Mouse (Mus musculus) layer of hippocampus, postnatal 36 days (tissue): Measurements from ENCODE around the gene Mfn2. TPM values are rescaled to one million over a fixed set of nuclear protein-coding genes. Genes with fewer than 3 reads are reported as not detected.
A peak's percentile ranks its signal among the peaks of the same experiment; 100 is the strongest.

Experiments
- DNase-seq, 2 experiments: peaks; one replicate each; pipeline ENCODE4 v3.0.0; 2022
- total RNA-seq, 2 experiments: library from RNA; stranded (reverse); gene quantifications; 2 replicates each; pipeline ENCODE4 v1.2.3; 2021

The Mfn2 gene
- total RNA-seq, 2 experiments from 2014 or later = 174 to 194 TPM

- DNase-seq = no peak
These were observed 5.0 kb upstream of the Mfn2 start for GRCm38 (mm10) chr4:147909486-147909885.

- DNase-seq = no peak
These were observed 1.7 kb upstream of the Mfn2 start for GRCm38 (mm10) chr4:147906230-147906629.

GRCm38 (mm10) chr4:147905090-147905659, 671 bp upstream of the Mfn2 start:
- peak in 1 of 2 experiments; percentile 21 for DNase-seq

- DNase-seq = no peak
These were observed 903 bp downstream of the Mfn2 start for GRCm38 (mm10) chr4:147903601-147904000.

GRCm38 (mm10) chr4:147902906-147903500, 1.5 kb downstream of the Mfn2 start:
- no peak for DNase-seq

GRCm38 (mm10) chr4:147900452-147900851, 4.1 kb downstream of the Mfn2 start:
- DNase-seq = no peak

- DNase-seq = no peak
These were observed 7.2 kb downstream of the Mfn2 start for GRCm38 (mm10) chr4:147897348-147897747.

- no peak for DNase-seq
These were observed 8.1 kb downstream of the Mfn2 start for GRCm38 (mm10) chr4:147896411-147896810.

GRCm38 (mm10) chr4:147895815-147896330, 8.6 kb downstream of the Mfn2 start:
- no peak for DNase-seq

GRCm38 (mm10) chr4:147890341-147890740, 14.2 kb downstream of the Mfn2 start:
- DNase-seq = peak in 1 of 2 experiments; percentile 32

- no peak for DNase-seq
These were observed 16.3 kb downstream of the Mfn2 start for GRCm38 (mm10) chr4:147888237-147888636.

GRCm38 (mm10) chr4:147887277-147887676, 17.2 kb downstream of the Mfn2 start:
- no peak for DNase-seq

- DNase-seq = no peak
These were observed 18.3 kb downstream of the Mfn2 start for GRCm38 (mm10) chr4:147886158-147886557.

GRCm38 (mm10) chr4:147884138-147884537, 20.4 kb downstream of the Mfn2 start:
- DNase-seq = peak in 1 of 2 experiments; percentile 2

- DNase-seq = peak in 1 of 2 experiments; percentile 2
These were observed 21.5 kb downstream of the Mfn2 start for GRCm38 (mm10) chr4:147883041-147883440.

GRCm38 (mm10) chr4:147881792-147882191, 22.7 kb downstream of the Mfn2 start:
- peak in 1 of 2 experiments; percentile 1 for DNase-seq

GRCm38 (mm10) chr4:147879865-147880264, 24.6 kb downstream of the Mfn2 start:
- no peak for DNase-seq

GRCm38 (mm10) chr4:147879456-147879855, 25.0 kb downstream of the Mfn2 start:
- no peak for DNase-seq

- DNase-seq = no peak
These were observed 26.0 kb downstream of the Mfn2 start for GRCm38 (mm10) chr4:147878537-147878936.

- no peak for DNase-seq
These were observed 28.5 kb downstream of the Mfn2 start for GRCm38 (mm10) chr4:147875852-147876575.

- DNase-seq = no peak
These were observed 35.3 kb downstream of the Mfn2 start for GRCm38 (mm10) chr4:147869238-147869637.

- DNase-seq = peak; percentile 94 to 95
These were observed 36.0 kb downstream of the Mfn2 start, which contains the start of the genes Miip and Fv1 for GRCm38 (mm10) chr4:147868450-147869031. Gene Miip (minus strand): TSS chr4:147868816. Gene Fv1 (plus strand): TSS chr4:147868979.
